Mouse (Mus musculus): ENCODE measurements at regions not wholly inside any gene's neighbourhood (a gene's known extent, or its start where the extent isn't known, plus 50 kb on each side); places are given as distances from the start of the nearest gene placed in this dataset.

DNA sequence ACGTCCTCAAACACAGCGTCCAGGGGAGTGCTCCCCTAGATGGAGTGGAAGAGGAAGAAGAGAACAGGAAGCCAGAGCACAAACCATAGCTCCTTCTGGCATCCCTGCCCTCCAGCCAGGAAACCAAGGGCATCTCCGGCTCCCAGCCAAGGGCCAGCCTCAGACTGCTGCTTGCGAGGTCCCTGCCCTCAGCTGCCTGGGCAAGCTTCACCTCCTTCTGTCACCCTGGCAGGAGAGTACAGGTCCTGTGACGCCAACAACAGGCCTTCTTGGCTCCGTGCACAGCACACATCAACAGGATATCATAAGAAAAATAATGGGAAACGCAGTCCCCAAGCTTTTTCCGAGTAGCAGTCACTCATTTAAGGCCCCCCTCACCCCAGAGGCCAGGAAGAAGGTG is 212.9 kb upstream of the Mocs1 start:
- no peak for DNase-seq (ENCODE audit: low spot score in 2 of 2)

DNA sequence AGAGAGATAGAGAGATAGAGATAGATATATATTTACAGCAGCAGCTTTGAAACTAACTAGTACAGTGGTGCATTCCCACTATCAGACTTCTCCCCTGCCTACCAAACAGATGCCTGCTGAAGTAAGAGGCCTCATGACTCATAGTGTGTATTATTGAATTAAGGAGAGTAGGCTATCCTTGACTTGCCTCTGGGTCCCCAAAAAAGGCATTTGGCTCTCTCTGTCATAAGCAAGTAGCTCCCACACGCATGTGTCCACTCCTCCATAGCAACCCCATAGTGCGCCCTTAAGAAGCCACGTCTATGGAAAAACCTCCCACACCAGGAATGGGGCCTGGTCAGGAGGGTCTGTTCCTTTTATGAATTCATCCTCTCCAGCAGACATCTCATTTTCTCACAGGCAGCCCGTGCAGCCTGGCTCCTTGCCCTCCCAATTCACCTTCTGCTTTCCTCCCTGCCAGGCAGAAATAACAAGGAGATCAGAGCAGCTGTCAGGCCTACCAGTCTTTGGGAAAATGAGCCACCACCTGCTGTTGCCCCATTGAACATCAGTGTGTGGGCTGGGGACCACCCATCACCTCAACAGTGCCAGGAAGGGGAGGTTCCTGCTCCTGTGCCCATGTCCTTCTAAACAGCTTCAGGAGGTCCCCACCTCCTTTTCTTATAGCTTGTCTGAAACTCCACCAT is 208.5 kb upstream of the Mocs1 start:
- no peak for DNase-seq (ENCODE audit: low spot score in 2 of 2)

DNA sequence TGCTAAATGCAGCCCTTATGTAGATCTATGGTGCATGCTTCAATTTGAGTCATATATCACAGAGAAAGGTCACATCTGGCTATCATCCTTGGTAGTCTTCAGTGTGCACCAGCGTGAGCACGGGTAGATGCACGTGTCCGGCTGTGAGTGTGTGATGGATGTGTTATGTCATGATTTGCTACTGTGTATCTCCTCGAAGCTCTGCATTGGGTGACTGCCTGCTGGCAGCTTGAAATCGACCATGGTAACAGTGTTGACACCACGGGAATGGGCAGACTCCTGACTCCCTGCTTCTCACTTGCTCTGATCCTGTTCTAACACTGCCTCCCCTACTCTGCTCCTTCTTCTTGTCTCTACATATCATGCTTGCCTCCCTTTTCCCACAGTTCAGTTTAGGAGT is 204.9 kb upstream of the Mocs1 start:
- no peak for DNase-seq (ENCODE audit: low spot score in 2 of 2)

DNA sequence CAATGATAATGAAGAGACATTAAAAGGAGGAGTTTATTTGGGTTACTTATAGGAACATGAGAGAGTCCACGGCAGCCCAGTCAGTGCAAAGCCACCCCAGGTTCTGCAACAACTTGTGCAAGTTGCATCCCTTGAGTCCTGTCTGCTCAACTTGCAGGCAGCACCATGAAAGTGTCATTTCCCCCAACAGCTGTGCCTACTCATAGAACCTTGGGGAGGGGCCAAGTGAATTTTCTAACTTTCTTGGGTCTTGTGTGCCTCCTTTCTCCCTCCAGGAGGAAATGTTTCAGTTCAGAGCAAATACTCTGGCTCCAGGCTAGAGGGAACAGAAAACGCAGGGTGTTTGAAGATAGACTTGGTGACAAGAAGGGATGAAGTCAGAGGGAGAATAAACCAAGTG is 204.5 kb upstream of the Mocs1 start:
- DNase-seq (ENCODE audit: low spot score in 2 of 2), result no peak

DNA sequence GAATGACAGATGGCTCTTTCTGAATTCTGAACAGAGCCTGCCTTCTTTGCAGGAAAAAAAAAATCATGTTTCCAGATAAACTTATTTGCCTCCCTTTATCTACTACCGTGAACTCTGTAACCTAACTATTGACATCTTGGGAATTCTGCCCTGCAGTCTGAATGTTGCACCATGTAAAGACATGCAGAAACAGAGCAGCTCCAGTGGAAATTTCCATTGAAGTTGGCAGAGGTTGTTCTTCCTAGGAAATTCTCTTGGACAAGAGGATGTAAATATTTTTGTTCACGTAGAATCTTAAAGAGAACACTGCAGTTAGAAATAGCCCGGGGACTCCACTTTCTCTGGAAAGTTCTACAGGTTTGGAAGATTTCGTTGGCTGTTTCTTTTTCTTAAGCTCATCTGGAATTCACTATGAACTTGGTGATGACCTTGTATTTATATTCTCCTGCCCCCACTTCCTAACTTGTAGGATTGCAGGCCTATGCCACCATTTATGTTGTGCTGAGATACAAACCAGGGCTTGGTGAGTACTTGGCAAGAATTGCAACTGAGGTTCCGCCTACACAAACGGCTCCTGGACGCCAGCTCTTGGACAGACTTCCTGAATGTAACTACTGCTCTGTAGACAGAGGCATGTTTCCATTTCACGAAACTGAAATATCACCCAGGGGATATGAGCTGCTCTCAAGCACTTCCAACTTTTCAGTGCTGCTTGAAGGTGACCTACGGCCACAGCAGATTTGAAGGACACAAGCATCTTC is 202.7 kb upstream of the Mocs1 start:
- DNase-seq (ENCODE audit: low spot score in 2 of 2), result no peak

DNA sequence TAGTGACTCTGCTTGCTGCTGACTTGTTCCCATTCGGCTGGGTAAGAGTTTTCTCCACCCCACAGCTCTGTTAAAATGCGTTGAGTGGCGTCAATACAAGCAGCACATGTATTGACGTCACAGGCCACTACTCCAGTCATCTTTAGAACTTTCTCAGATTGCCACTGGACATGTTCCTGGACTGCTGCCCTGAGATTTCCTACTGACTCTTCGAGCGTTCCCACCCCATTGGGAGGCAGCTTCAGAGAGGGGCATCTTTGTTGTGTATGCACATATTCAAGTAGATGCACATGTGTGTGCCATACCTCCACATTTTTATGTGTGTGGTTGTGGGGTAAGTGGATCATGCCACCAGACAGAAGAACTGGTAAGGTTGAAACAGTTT is 202.2 kb upstream of the Mocs1 start:
- DNase-seq (ENCODE audit: low spot score in 2 of 2), result no peak

DNA sequence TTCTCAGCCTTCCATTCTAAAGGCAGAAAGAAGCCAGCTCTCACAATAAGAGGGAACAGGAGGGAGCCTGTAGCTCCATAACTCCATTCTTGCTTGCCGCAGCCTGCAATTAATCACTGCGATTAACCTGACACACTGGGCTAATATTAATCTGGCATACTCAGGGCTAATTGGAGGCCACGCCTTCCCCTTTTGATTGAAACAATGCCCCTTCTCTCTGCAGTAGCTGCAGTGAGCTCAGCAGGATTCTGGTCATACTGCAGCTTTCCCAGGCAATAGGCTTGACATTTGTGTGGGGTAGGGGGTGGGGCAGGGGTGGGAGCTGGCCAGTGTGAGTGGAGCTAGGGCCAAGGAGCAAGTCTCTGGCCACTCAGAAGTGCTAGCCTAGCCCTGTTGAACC is 196.9 kb upstream of the Mocs1 start:
- no peak for DNase-seq (ENCODE audit: low spot score in 2 of 2)

DNA sequence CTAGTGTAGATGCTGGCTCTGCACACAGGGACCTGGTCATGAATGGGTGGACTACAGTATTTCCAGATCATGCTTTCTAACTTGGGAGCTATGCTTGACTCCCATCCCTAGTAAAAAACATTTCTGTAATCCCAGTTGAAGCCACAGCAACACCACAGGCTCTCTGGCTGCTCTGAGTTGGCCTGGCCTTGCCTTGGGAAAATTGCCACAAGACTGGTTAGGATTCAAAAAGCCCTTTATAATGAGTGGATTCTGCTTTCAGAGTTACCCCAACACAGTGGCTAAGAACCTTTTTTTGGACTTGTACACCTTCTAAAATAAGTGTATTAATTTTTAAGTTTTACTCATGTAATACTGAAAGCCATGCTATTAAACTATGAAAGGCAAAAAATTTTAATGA is 188.1 kb upstream of the Mocs1 start:
- DNase-seq (ENCODE audit: low spot score in 2 of 2), result no peak

DNA sequence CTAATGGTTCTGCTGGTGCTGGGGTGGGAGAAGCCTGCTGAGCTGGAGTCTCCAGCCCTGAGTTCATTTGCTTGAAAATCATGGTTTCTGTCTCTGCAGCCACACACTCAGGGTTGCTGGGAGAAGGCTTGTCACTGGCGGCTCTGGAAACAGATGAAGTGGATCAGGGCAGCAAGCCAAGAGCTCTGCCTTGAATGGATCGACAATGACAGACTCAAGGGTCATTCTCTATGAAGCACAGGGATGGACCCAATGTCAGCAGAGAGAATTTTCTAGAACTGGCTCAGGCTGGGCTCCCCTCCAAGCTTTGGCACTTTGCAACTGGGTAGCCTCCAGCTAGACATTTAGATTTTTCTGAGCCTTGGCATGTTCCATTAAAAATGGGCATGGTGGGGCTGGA is 184.7 kb upstream of the Mocs1 start:
- no peak for DNase-seq (ENCODE audit: low spot score in 2 of 2)

DNA sequence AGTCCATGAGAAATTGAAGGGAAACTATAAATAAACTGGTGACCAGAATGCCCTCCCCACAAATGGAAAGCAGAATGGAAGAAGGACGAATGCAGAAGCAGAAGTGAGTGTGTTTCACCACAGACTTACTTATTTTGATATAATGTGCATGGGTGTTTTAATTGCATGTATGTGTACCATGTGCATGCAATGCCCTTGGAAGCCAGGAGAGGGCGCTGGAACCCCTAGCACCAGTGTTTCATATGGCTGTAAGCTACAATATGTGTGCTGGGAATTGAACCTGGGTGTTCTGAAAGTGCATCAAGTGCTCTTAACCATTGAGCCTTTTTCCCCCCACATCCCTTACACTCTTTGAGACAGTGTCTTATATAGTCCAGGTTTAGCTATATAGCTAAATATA is 183.1 kb upstream of the Mocs1 start:
- DNase-seq (ENCODE audit: low spot score in 2 of 2), result no peak

DNA sequence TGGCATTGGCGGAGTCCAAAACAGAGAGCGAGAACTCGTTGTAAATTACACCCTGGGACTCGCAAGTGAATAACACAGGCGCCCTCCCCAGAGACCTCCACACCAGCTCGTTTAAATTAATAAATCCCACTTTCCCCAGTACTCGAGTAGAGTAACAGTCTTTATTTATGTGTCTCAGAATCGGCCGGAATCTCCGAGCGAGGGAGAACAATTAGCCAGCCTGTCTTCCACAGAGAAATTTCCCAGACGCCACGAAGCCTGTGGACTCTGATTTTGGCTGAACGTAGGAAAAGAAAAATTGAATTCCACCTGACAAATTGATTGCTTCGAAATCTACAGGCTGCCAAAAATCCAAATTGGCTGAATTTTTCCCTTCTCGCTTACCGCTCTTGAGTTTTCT is 180.9 kb upstream of the Mocs1 start:
- DNase-seq (ENCODE audit: low spot score in 2 of 2), result no peak

DNA sequence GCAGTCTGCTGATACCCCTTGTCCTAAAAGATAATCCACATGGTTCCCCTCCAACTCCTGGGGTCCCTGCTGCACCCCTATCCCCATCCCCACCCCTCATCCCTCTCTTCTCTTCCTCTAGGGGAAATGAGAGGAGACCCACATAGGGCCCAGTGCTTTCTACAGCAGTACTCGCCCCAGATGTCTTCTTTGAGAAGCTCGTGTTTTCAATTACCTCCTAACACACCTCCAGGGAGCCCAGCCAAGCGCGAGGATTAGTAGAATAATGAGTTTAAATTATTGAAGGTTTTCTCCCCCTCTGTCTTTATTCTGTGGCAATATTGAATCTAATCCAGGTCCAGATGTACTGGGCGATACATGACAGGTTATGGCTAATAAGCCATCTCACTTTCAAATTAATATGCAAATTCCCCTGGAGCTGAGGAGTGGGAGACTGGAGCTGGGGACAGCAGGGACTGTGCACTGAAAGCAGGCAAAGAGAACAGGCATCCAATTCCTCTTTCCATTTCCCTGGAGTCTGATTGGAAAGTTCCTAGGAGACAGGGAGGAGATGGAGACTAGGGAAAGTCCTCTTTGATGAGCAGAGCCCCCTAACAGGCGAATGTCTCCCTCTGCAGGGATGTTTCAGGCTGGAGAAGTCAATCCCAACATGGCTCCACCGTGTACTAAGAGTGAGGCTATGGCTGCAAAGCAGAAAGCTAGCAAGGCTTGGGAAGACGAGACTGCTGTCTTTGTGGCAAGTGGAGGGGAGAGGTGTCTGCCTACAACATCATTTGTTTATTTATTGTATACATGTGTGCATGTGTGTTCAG is 177.2 kb upstream of the Mocs1 start:
- DNase-seq (ENCODE audit: low spot score in 2 of 2), result no peak

DNA sequence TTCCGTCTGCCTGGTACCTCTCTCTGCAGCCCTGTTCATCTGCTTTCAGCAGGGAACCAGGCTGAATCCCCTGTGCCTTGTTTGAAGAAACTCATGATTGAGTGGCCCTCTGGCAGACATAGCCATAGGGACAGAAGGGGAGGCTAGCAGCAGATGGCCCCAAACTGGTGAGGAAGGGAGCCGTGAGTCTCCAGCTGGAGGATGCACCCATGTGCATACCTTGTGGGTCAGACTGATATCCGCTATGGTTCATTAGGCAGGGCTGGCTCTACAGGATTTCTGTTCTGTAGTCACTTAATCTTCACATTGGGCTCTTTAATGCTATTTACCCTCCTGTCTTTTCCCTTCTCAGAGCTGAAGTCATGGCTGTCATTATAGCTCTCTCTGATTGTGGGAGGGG is 175.9 kb upstream of the Mocs1 start:
- no peak for DNase-seq (ENCODE audit: low spot score in 2 of 2)

DNA sequence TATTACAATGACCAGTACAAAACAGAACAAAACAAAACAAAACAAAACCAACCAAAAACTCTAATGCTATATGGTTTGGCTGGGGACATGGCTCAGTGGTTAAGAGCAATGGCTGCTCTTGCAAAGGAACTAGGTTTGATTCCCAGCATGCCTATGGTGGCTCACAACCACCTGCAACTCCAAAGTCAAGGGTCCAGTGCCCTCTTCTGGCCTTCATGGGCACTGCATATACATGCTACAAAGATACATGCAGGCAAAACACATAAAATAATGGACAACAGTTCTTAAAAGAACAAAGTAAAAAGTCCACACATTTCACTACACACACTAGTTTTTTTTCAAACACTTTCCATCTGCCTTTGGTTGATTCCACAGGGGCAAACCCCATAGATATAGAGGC is 169.7 kb upstream of the Mocs1 start:
- DNase-seq (ENCODE audit: low spot score in 2 of 2), result no peak

DNA sequence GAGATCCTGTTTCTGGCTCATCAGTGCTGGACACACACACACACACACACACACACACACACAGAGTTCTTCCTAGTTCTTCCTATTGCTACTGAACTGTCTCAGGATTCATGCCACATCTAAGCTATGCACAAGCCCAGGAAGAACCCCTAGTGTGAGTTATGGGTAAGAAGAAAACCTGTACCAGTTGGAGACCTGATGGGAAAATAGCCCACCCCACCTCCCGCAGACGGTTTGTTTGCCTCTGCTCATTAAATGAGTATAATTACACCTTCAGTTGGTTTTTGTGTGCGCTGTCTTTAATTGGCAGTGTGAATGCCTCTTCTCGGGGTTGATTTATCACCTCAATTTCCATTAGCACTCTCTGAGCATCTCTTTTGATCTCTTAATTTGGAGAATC is 165.8 kb upstream of the Mocs1 start:
- no peak for DNase-seq (ENCODE audit: low spot score in 2 of 2)

DNA sequence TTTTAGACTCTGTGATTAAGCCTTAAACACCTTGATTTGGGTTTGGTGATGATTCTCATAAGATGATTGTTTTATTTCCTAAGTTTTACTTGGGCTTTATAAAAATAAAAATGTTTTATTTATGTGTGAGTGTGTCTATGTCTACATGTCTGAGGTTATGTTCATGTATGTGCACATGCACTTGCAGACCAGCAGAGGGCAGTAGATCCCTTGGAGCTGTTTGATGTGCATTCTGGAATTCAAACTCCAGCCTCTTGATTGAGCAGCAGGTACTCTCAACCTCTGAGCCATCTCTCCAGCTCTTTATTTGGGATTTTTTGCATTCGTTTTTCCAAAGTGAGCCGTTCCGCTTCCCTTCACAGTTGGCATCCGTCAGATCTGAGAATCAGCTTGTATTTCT is 161.8 kb upstream of the Mocs1 start:
- no peak for DNase-seq (ENCODE audit: low spot score in 2 of 2)

DNA sequence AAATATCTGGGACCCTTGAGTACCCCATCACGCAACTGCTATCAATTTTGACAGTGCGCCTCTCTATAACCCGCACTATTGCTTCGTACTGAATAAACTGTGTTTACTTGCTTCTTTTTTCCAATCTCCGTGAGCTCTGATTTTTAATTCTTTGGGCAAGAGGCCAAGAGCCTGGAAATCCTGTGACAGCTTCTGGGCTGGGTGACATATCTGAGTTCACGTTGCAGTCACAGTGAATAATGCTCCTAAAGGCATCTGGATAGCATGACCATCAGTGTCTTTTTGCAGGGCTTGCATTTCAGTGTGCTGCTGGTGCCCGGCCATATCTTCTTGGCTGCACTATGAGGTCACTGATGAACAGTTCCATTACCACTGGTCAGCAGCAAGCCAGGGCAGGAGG is 158.2 kb upstream of the Mocs1 start:
- DNase-seq (ENCODE audit: low spot score in 2 of 2), result no peak

DNA sequence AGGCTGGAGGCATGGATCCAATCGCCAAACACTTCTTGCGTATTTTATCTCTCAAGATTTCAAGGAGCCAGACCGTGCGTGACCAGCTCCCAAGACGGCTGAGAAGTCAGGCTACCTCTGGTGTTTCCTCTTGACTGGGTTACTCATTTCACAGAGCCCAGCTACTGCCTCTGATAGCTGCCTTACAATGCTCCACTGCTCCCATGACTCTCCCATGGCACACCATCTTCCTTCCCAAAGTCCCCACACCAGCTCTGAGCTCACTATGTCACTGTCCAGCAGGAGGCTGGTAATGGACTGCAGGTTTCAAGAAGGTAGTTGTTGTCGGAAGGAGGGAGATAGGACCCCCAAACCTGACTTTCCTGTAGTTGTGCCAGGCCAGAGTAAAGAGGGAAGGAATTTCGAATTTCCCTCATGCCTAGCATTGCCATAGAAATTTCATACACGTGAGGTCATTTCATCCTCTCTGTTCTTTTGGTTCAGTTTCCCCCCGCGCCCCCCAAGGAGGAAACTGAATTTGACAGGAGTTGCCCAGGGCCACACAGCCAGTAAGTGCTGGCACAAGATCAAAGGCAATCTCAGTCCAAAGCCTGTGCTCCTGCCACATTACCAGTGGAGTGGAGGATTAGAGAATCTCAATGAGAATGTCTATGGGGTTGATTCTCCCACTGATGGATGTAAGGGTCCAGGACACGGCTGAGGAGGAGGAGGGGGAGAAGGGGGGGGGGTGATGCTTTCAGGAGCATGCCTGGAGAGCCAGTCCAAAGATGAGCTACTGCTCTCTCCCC is 155.3 kb upstream of the Mocs1 start:
- no peak for DNase-seq (ENCODE audit: low spot score in 2 of 2)

DNA sequence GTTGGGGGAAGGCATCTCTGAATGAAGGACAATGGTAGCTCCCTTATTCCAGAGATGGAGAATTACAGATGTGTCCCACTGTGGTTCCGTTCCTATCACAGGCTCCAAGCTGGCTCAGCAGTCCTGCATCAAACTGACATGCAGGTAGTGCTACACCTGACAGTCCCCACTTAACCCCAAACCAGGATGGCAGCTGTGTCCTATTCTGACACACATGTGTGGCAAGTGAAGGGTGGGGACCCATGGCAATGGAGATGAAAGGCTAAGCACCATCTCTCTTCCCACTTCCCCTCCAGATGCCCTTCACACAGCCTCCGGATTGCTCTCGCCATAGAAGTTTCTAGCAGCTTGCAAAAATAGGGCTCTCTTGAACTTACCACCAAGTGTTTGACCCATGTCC is 153.2 kb upstream of the Mocs1 start:
- DNase-seq (ENCODE audit: low spot score in 2 of 2), result no peak

DNA sequence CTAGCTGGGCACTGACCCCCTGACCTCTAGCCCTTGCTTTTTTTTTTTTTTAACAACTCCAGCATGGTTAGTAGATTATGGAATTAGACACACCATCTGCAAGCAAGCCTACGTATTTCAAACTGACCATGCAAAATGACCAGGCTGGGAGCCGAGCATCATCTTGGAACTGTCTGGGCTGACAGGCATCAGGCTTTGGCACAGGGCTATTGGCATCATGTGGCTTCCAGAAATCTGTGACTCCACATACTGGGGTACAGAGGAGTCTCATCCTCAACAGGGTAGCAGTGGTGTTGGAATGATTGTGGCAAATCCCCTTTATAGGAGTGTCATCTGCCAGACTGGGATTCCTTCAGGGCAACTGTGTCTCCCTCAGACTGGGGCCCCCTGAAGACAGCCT is 152.7 kb upstream of the Mocs1 start:
- DNase-seq (ENCODE audit: low spot score in 2 of 2), result no peak

DNA sequence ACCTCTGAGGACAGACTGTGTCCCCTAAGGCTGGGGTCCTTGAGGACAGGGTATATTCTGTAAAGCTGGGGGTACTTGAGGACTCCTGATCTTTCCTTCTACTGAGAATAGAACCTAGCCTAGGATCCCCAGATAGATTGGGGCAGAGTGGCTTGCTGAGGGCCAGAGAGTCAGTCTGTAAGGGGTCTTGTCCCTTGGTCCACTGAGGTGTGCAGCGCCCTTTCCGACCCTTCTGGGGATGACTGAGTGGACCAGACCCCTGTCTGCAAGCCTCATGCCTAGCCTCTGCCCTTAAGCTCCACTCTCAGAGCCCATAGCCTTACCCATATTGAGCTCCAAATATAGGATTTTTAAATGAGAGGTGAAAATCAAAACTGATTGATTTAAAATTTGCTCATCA is 152.2 kb upstream of the Mocs1 start:
- DNase-seq (ENCODE audit: low spot score in 2 of 2), result no peak

DNA sequence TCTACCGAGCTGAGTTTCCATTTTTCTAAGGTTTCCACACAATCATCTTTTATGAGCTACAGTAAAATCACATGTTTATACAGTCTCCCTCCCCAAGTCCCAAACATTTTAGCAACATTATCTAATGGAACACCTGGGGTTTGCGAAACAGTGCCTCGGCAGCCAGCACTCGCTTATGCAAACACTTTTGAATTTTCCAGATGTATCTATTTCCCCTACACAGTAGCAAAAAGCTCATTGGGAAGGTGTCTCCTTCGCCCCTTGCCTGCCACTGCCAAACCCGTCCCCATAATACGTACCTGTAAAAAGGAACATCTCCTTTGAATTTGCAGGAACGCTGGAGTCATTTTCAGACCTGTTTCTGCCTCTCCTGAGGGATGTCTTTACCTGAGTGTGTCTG is 149.6 kb upstream of the Mocs1 start:
- DNase-seq (ENCODE audit: low spot score in 2 of 2), result no peak

All from spleen, postnatal 4 days (tissue).